Mouse (Mus musculus): ENCODE measurements around the gene Kcnn1. TPM values are rescaled to one million over a fixed set of nuclear protein-coding genes. Genes with fewer than 3 reads are reported as not detected.
"Not testable (repeated sequence)": the region's sequence is repeated elsewhere in the genome, so short reads cannot be mapped to it uniquely, and the experiment has no call there.

Gene Kcnn1
- polyA plus RNA-seq, 1 experiment from 2014 or later: 3.8 TPM

DNA sequence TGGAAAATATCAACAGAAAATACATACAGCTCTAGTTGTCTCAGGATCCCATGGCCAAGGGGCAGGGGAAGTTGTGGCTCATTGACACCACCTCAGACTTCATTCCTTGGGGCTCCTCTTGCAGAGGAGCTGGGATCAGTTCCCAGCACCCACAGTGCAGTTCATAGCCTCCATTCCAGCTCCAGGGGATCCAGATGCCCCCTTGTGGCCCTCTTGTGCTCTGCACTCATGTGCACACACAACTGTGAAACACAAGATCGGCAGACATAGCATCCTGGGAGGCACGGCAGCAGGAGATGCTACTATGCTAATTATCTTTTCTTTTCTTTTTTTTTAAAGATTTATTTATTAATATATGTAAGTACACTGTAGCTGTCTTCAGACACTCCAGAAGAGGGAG lies 36.0 kb downstream of the Kcnn1 start:
- Histone ChIP-seq H3K4me1 (ENCODE audit: control insufficient read depth, insufficient read depth, low read length) (no peaks in the 10 kb centered on the region), H3K4me2 (ENCODE audit: low read depth, severe bottlenecking) (no peak overlapping the region), H3K9me3 (ENCODE audit: control insufficient read depth, low read length) (no peaks in the 10 kb centered on the region), H3K27me3 (ENCODE audit: control insufficient read depth, insufficient read depth, low read length) (no peaks in the 10 kb centered on the region), H3K36me3 (ENCODE audit: control insufficient read depth, insufficient read depth, low read length) (no peaks in the 10 kb centered on the region), H3K9ac (ENCODE audit: low read length) (no peak overlapping the region), H3K27ac (replicated peaks; ENCODE audit: low read depth, low read length) (no peak overlapping the region), H3K4me3 (ENCODE audit: low read depth, low read length) (no peak overlapping the region)
- 94% methylated on average over 2 of the region's 2 CpGs for WGBS
- ATAC-seq (ENCODE audit: insufficient number of reproducible peaks, low FRiP score, low TSS enrichment, low read depth) (no peak), DNase-seq (ENCODE audit: low spot score) (no peak)

DNA sequence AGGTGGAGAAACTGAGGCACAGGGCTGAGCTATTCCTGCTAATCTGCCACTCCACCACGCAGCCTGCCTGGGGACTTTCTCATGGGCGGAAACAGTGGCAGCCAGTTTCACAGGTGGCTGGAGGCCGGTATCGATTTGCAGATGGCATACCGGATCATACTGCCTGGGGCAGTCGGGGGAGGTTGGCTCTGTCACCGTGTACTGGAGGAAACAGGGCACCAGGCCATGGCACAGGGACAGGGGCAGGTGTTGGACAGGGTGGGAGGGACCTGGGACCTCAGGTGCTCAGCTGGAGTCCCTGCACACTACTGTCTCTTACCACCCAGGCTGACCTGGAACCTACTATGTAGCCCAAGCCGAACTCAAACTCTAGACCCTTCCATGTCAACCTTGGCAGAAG lies 37.2 kb downstream of the Kcnn1 start:
- Histone ChIP-seq H3K4me3 (ENCODE audit: low read depth, low read length) (no peak overlapping the region), H3K9me3 (ENCODE audit: control insufficient read depth, low read length) (no peaks in the 10 kb centered on the region), H3K36me3 (ENCODE audit: control insufficient read depth, insufficient read depth, low read length) (no peaks in the 10 kb centered on the region), H3K27me3 (ENCODE audit: control insufficient read depth, insufficient read depth, low read length) (no peaks in the 10 kb centered on the region), H3K4me1 (ENCODE audit: control insufficient read depth, insufficient read depth, low read length) (no peaks in the 10 kb centered on the region), H3K9ac (ENCODE audit: low read length) (no peak overlapping the region), H3K4me2 (ENCODE audit: low read depth, severe bottlenecking) (no peak overlapping the region), H3K27ac (replicated peaks; ENCODE audit: low read depth, low read length) (no peak overlapping the region)
- 81% methylated on average over 8 of the region's 8 CpGs for WGBS
- no peak for ATAC-seq (ENCODE audit: insufficient number of reproducible peaks, low FRiP score, low TSS enrichment, low read depth)
- DNase-seq (ENCODE audit: low spot score): no peak

DNA sequence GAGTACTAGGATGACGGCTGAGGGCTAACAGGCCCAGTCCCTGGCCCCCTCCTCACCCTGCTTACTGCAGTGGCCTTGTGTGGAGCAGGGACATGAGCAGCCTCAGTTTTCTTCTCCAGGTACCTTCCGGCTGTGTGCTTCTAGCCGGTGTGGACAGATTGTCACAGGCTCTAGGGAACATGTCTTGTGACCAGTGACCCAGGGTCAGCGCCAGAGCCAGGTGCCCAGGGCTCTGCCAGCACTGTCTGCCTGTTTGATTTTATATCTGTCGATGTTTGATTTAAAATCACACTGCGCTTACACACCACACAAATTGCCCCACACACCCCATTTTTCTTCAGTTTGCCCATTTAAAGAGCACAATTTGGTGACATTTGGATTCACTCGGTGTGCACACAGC lies 39.3 kb downstream of the Kcnn1 start:
- Histone ChIP-seq H3K9me3 (ENCODE audit: control insufficient read depth, low read length) (no peaks in the 10 kb centered on the region), H3K4me3 (ENCODE audit: low read depth, low read length) (no peak overlapping the region), H3K27ac (replicated peaks; ENCODE audit: low read depth, low read length) (no peak overlapping the region), H3K36me3 (ENCODE audit: control insufficient read depth, insufficient read depth, low read length) (no peaks in the 10 kb centered on the region), H3K4me2 (ENCODE audit: low read depth, severe bottlenecking) (no peak overlapping the region), H3K9ac (ENCODE audit: low read length) (no peak overlapping the region), H3K27me3 (ENCODE audit: control insufficient read depth, insufficient read depth, low read length) (0 out of 2 replicates have a peak, but pooled peaks cover 3% of the 10 kb centered on the region), H3K4me1 (ENCODE audit: control insufficient read depth, insufficient read depth, low read length) (no peaks in the 10 kb centered on the region)
- DNase-seq (ENCODE audit: low spot score) (no peak), ATAC-seq (ENCODE audit: insufficient number of reproducible peaks, low FRiP score, low TSS enrichment, low read depth) (no peak)
- WGBS: 87% methylated on average over 7 of the region's 7 CpGs

DNA sequence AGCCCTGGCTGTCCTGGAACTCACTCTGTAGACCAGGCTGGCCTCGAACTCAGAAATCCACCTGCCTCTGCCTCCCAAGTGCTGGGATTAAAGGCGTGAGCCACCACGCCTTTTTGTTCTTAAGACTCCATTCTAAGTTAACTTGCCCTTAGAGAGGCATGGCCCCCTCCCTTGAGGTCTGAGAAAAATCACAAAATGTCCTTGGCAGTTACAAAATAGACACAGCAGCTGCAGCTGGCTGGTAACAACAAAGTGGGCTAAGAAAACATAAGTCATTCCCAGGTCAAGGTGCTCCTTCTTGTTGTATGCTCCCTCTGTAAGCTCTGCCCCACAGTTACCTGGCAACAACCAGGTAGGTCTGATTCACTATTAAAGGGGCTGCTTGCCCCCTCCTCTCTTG lies 40.5 kb downstream of the Kcnn1 start:
- 91% methylated on average over 3 of the region's 3 CpGs for WGBS
- DNase-seq (ENCODE audit: low spot score): not testable (repeated sequence)

DNA sequence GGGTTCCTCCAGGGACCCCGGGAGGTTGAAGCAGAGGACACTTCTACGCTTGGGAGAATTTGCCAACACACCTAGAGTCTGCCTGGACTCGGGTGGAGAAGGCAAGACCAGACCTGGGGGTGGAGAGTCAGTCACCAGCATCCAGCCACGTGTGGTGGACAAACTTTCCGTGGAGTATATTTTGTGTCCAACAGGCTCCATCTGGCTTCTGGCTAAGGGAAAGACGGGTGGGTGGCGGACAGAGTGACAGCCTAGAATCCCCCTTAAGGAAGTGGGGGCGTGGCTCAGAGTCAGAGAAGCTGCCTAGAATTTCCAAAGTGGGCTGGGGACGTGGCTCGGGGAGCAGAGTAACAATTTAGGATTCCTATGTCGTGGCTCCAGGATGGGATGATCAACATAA lies 41.1 kb downstream of the Kcnn1 start:
- WGBS: 49% methylated on average over 11 of the region's 11 CpGs
- no peaks in the 10 kb centered on the region for H3K36me3 ChIP-seq (ENCODE audit: control insufficient read depth, insufficient read depth, low read length)
- no peak for DNase-seq (ENCODE audit: low spot score)
- H3K27ac ChIP-seq (replicated peaks; ENCODE audit: low read depth, low read length): no peak overlapping the region
- H3K4me1 ChIP-seq (ENCODE audit: control insufficient read depth, insufficient read depth, low read length): no peaks in the 10 kb centered on the region
- H3K9ac ChIP-seq (ENCODE audit: low read length): no peak overlapping the region
- no peak overlapping the region for H3K4me2 ChIP-seq (ENCODE audit: low read depth, severe bottlenecking)
- H3K4me3 ChIP-seq (ENCODE audit: low read depth, low read length): no peak overlapping the region
- no peaks in the 10 kb centered on the region for H3K9me3 ChIP-seq (ENCODE audit: control insufficient read depth, low read length)
- no peak for ATAC-seq (ENCODE audit: insufficient number of reproducible peaks, low FRiP score, low TSS enrichment, low read depth)
- H3K27me3 ChIP-seq (ENCODE audit: control insufficient read depth, insufficient read depth, low read length): 0 out of 2 replicates have a peak, but pooled peaks cover 3% of the 10 kb centered on the region

More for the DNA sequence above, 40.5 kb downstream of the Kcnn1 start:
- H3K36me3 ChIP-seq (ENCODE audit: control insufficient read depth, insufficient read depth, low read length); H3K27ac ChIP-seq (replicated peaks; ENCODE audit: low read depth, low read length); H3K9me3 ChIP-seq (ENCODE audit: control insufficient read depth, low read length); H3K4me1 ChIP-seq (ENCODE audit: control insufficient read depth, insufficient read depth, low read length); H3K4me2 ChIP-seq (ENCODE audit: low read depth, severe bottlenecking); H3K9ac ChIP-seq (ENCODE audit: low read length); ATAC-seq (ENCODE audit: insufficient number of reproducible peaks, low FRiP score, low TSS enrichment, low read depth); H3K27me3 ChIP-seq (ENCODE audit: control insufficient read depth, insufficient read depth, low read length); H3K4me3 ChIP-seq (ENCODE audit: low read depth, low read length): not testable (repeated sequence)

DNA sequence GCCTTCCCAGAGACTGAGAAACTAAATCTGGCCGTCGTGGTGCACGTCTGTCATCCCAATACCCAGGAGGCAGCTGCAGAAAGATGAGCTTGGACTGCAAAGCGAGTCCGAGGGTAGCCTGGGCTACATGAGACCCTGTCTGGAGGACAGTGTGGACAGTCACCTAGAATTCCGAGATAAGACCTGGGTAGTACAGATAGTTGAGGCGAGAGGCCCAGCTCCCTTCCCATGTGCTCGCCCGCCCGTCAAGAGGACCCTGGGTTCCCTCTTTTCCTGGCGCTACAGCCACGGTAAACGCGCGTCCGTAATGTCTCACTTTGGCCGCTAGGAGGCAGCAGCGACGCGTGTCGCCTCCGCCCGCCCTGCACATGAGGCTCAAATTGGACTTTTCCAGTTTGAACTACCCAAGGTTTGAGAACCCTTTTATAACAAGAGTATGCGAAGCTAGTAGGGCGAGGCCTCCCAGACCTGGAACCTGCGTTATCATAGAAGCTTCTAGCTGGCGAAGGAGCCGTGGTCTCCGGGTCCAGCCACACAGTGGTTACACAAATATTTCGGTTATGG lies 41.6 kb downstream of the Kcnn1 start:
- peak; percentile 86 for DNase-seq (ENCODE audit: low spot score)
- Histone ChIP-seq H3K4me3 (ENCODE audit: low read depth, low read length) (no peak overlapping the region), H3K4me1 (ENCODE audit: control insufficient read depth, insufficient read depth, low read length) (no peaks in the 10 kb centered on the region), H3K27ac (replicated peaks; ENCODE audit: low read depth, low read length) (no peak overlapping the region), H3K4me2 (ENCODE audit: low read depth, severe bottlenecking) (no peak overlapping the region), H3K27me3 (ENCODE audit: control insufficient read depth, insufficient read depth, low read length) (0 out of 2 replicates have a peak, but pooled peaks cover 8% of the 10 kb centered on the region), H3K36me3 (ENCODE audit: control insufficient read depth, insufficient read depth, low read length) (no peaks in the 10 kb centered on the region), H3K9ac (ENCODE audit: low read length) (no peak overlapping the region), H3K9me3 (ENCODE audit: control insufficient read depth, low read length) (no peaks in the 10 kb centered on the region)
- ATAC-seq (ENCODE audit: insufficient number of reproducible peaks, low FRiP score, low TSS enrichment, low read depth): no peak
- WGBS: 17% methylated on average over 30 of the region's 30 CpGs

DNA sequence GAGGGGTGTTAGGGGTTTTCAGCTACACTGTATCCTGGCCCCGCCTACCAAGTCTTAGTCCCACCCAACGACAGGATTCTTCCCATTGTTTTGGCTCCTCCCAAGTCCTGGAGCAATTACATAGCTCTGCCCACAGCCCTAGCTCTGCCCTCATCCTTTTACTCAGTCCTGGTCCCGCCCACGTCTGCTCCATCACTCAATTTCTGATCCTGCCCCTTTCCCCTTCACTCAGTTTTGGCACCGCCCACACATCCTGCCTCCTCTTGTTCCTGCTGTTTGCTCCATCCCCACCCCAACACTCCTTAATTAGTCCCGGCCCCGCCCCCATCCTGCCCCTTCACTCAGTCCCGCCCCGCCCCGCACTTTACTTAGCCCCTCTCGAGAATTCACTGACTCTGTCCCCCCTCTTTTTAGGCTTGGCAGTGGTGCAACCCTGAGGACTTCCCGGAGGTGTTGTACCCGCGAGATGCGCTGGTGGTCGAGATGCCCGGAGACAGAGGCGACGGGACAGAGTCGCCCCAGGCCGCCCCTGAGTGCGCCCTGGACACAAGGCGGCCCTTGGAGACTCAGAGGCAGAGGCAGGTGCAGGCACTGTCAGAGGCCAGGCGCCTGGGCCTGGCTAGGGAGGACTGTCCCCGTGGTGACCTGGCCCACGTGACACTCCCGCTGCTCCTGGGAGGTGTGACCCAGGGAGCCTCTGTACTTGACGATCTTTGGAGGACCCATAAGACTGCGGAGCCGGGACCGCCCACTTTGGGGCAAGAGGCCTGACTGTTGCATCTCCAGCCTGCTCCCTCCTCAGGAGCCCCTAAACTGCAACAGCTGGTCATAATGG lies 42.7 kb downstream of the Kcnn1 start:
- H3K9me3 ChIP-seq (ENCODE audit: control insufficient read depth, low read length): no peaks in the 10 kb centered on the region
- H3K9ac ChIP-seq (ENCODE audit: low read length): no peak overlapping the region
- DNase-seq (ENCODE audit: low spot score) (peak; percentile 78), ATAC-seq (ENCODE audit: insufficient number of reproducible peaks, low FRiP score, low TSS enrichment, low read depth) (peak; percentile 76)
- H3K4me1 ChIP-seq (ENCODE audit: control insufficient read depth, insufficient read depth, low read length): no peaks in the 10 kb centered on the region
- peak overlapping the region; percentile 27; the same call in 1 of the 2 replicates for H3K4me2 ChIP-seq (ENCODE audit: low read depth, severe bottlenecking)
- 0 out of 2 replicates have a peak, but pooled peaks cover 11% of the 10 kb centered on the region for H3K27me3 ChIP-seq (ENCODE audit: control insufficient read depth, insufficient read depth, low read length)
- H3K27ac ChIP-seq (replicated peaks; ENCODE audit: low read depth, low read length): no peak overlapping the region
- H3K36me3 ChIP-seq (ENCODE audit: control insufficient read depth, insufficient read depth, low read length): no peaks in the 10 kb centered on the region
- 3% methylated on average over 31 of the region's 31 CpGs for WGBS
- no peak overlapping the region for H3K4me3 ChIP-seq (ENCODE audit: low read depth, low read length)

DNA sequence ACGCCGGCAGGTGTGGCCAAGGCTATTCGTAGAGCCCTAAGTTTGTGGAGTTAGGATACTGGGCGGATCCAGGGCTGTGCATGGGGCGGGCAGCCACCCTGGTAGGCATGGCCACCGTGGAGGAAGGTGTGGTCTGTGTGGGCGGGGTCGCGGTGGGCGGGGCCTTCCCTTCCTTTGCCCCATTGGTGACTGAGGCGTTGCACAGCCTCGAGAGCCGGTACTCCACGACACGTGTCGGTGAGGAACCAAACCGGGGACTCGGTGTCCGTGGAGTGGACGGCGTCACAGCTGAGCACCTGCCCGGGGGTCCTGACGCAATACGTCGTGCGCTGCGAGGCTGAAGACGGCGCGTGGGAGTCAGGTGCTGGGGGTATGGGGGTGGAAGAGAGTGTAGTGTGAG lies 46.4 kb downstream of the Kcnn1 start:
- Histone ChIP-seq H3K27me3 (ENCODE audit: control insufficient read depth, insufficient read depth, low read length) (0 out of 2 replicates have a peak, but pooled peaks cover 11% of the 10 kb centered on the region), H3K27ac (replicated peaks; ENCODE audit: low read depth, low read length) (no peak overlapping the region), H3K4me3 (ENCODE audit: low read depth, low read length) (no peak overlapping the region), H3K36me3 (ENCODE audit: control insufficient read depth, insufficient read depth, low read length) (no peaks in the 10 kb centered on the region), H3K4me1 (ENCODE audit: control insufficient read depth, insufficient read depth, low read length) (no peaks in the 10 kb centered on the region), H3K9me3 (ENCODE audit: control insufficient read depth, low read length) (no peaks in the 10 kb centered on the region), H3K4me2 (ENCODE audit: low read depth, severe bottlenecking) (peak overlapping the region; percentile 25), H3K9ac (ENCODE audit: low read length) (no peak overlapping the region)
- 8% methylated on average over 30 of the region's 30 CpGs for WGBS
- DNase-seq (ENCODE audit: low spot score): peak; percentile 45
- no peak for ATAC-seq (ENCODE audit: insufficient number of reproducible peaks, low FRiP score, low TSS enrichment, low read depth)
